Mouse (Mus musculus) brain, embryonic 14.5 days (tissue): ENCODE results near the gene Gm28051.

Experiments used
- CTCF ChIP-seq: fragments of 200-500 bp; IDR thresholded peaks from 2 replicates; pipeline ENCODE4 v1.5.1; 2012; ENCODE audit warnings: inconsistent platforms, mild to moderate bottlenecking, moderate library complexity, borderline replicate concordance; ENCODE audit not compliant: insufficient read depth, insufficient read length; ENCODE audit errors: extremely low read depth
- POLR2A ChIP-seq: fragments of 200-500 bp; IDR thresholded peaks from 2 replicates; pipeline ENCODE4 v1.6.1; 2012; ENCODE audit warnings: mild to moderate bottlenecking, inconsistent platforms, borderline replicate concordance; ENCODE audit not compliant: poor library complexity, insufficient read depth, insufficient read length, severe bottlenecking; ENCODE audit errors: extremely low read depth

GRCm38 (mm10) chr12:102702356-102703110 lies 55.0 kb downstream of the Gm28051 start:
- TF ChIP-seq CTCF (peak; percentile 67; the same call in 1 of the 2 replicates), POLR2A (no peak)
